Mouse (Mus musculus) kidney, postnatal 10 days (tissue): ENCODE results near the gene Nek9.

ENCODE experiments used
- DNase-seq: peaks from one replicate; pipeline ENCODE4 v3.0.0; 2021; ENCODE audit warnings: mixed read lengths

Gene Nek9

GRCm38 (mm10) chr12:85346374-85346773 is 7.2 kb upstream of the Nek9 start:
- peak; percentile 65 for DNase-seq

- no peak for DNase-seq
These were observed 6.4 kb upstream of the Nek9 start for GRCm38 (mm10) chr12:85345559-85345958.

DNA sequence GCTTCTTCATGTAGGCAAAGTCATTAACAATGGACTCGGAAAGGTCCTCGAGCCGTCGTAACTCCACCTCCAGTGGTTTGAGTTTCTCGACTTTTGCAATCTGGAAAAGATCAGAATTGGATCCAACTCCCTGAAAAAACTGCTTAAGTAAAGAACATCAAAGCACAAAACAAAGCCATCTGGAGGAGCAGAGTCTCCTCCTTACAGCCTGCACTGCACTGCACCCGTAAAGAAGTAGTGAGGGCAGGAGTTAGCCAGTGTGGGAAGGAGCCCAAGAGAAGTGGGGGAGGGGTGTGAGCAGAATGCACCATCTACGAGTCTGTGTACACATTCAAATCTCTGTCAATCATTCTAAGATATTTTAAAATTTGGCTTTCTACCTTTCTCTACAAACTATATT is 5.1 kb upstream of the Nek9 start:
- DNase-seq, result no peak

GRCm38 (mm10) chr12:85342310-85342709 is 3.1 kb upstream of the Nek9 start:
- no peak for DNase-seq

DNA sequence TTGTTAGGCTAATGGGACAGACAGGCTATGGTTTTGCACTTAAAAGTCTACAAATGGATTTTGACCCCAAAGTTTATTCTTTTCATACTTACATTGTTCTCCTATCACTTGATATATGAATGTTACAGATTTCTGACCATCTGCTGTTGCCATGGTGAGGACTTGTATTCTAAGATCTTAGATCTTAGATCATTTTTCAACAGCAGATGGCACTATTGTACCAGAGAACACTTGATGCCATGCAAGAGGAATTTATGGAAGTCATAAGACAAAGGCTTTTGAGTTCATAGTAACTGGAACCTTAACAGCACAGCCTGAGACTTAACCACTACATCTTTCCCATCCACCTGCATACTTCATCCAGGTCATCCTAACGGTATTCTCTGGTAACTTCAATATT is 2.0 kb upstream of the Nek9 start:
- DNase-seq, result no peak

- no peak for DNase-seq
These were observed 785 bp upstream of the Nek9 start for GRCm38 (mm10) chr12:85339947-85340346.

- DNase-seq, result no peak
These were observed 347 bp downstream of the Nek9 start for GRCm38 (mm10) chr12:85338815-85339214.

DNA sequence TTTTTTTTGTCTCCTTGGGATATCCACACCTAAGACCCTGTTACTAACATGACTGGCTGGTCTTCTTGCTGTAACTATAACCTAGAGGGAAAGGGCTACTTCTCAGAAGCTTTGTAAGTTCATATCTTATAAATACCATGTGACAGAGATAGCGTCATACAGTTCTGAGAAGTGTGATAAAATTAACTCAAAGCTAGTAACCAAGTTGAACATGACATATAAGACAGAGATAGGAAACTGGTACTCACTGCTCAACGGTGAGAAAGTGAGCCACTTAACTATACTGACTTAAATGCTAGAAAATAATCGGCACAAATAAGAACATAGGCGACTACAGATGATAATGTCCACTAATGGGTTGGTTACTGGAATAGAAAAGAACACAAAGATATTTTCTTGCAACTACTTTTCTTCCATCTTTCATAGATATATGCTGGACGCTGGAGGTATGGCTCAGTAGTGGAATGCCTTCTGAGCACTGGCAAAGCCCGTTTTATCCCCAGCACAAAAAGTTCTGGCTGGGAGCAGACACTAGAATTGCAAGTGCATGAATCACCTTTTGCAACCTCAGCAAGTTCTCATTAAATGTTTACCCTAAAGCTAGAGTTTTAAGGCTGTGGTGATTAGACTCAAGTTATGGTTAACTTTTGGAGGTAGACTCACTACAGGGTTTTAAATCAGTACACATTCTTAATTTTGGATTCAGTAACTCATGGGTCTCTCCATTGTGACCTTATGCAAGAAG is 1.4 kb downstream of the Nek9 start:
- DNase-seq, result no peak

DNA sequence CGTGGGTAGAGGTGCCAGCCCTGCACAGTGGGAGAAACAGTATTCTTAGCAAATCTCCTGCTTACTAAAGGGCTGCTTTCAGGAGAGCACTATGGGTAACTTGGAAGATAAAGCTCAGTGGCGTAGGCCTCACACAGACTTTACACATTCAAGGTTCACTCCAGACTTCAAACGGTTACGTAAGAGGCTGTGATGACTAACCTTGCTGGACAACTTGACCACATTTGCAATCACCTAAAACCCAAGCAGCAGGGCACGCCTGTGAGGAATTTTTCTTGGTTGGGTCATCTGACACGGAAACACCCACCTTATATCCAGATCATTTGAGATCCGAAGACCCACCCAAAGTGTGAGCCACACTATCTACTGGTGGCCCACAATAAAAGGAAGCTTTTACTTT is 9.0 kb downstream of the Nek9 start:
- DNase-seq, result no peak

DNA sequence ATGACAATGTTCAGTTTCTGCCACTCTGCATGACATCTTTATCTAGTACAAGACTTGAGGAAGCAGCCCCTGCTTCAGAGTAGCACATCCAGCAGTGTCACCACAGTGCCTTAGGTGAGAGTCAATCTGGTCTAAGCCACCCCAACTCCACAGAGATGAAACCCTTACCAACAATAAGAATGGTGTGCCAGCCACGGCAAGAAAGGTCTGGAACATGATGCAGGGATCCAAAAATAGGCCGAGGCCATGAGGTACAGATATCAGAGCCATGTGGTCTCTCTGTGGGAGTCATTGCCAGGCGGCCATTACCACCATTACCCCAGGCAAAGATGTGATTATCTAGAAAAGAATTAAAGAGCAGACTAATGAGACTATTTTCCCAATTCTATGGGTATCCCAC is 30.5 kb downstream of the Nek9 start:
- DNase-seq, result no peak

DNA sequence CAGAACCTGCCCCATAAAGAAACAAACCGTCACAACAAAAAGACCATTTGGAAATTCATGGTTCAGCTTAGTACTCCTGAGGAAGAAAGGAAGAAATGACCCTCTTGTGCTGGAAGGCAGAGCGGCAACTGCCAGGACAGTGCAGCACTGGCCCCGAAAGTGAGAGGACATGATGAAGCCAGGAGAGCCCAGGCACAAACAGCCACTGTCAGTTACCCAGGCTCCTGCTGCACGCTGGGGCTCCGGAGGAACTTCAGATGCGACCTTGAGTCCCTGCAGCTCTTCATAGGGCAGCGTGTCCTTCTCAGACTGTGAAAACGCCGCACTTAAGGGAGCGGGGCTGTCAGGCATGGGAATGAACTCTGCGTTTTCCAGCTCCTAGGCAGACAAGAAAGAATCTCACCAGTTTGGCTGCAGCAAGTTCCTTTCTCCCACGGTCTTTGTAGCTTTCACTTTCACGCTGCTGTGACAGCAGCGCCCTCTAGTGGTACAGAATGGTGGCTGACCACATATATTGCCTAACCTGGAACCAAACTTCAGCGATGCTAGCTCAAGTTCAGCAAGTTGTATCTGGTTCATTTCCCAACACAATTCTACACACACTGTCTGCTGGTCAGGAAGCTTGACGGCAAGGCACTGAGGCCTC is 33.8 kb downstream of the Nek9 start:
- peak; percentile 92 for DNase-seq

DNA sequence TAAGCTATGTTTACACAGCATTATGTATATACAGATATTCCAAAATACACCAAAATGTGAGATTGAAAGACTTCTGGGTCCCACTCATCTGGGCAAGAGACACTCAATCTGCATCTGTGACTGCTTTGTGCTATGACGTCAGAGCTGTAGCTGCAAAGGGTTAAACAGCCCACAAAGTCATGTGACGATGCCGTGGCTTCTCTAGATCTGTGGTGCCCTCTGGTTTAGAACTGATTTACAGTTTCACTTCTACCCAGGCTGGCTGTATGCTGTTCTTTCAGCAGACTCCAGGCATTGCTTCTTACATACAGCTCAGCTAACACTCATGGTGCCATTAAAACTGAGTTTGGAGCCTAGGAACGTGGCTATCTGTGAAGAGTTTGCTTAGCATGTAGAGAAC is 34.4 kb downstream of the Nek9 start:
- DNase-seq, result no peak

- DNase-seq, result no peak
These were observed 35.9 kb downstream of the Nek9 start for GRCm38 (mm10) chr12:85303256-85303655.

DNA sequence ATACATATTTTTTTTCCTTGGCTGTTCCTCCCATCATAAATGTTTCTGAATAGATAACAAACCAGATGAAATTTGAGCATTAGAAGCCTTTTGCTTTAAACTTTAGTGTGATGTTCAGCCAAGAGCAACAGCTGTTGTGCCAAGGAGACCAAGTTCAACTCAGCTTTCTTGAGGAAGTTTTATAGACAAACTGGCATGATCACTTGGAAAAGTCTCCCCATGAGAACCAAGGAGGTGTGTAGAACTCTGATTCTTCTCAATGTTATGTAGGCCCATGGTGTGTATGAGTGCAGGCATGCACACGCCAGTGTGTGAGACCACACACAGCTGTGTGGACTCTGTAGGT is 40.4 kb downstream of the Nek9 start:
- peak; percentile 26 for DNase-seq

GRCm38 (mm10) chr12:85298127-85298834 is 40.9 kb downstream of the Nek9 start:
- DNase-seq, result peak; percentile 40

DNA sequence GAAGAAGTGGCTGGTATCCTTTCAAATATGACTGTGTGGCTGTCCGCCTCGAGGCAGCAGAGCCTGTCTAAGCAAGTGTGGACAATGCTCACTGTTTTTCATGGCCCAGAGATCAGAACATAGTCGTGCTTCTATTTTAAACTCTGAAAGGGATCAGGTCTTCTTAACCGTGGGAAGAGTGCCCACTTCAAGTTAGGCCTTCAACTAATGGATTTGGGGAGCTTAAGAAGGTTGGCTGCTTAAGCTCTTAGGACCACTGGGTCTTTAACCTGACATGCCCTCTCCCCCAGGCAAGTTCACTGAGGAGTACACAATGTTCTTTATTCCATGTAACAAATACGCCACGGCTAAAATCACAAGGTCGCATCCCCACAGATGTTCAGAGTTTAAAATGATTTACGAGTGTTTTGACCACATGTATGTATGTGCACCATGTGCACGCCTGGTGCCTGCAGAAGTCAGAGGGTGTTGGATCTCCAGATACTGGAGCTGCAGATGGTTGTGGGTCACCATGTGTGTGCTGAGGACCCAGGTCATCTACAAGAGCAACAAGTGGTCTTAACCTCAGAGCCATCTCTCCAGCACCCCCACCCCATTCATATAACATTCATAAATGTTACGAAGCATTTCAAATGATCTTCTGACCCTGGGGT is 41.7 kb downstream of the Nek9 start:
- DNase-seq, result no peak

- DNase-seq, result no peak
These were observed 42.2 kb downstream of the Nek9 start for GRCm38 (mm10) chr12:85296915-85297314.

DNA sequence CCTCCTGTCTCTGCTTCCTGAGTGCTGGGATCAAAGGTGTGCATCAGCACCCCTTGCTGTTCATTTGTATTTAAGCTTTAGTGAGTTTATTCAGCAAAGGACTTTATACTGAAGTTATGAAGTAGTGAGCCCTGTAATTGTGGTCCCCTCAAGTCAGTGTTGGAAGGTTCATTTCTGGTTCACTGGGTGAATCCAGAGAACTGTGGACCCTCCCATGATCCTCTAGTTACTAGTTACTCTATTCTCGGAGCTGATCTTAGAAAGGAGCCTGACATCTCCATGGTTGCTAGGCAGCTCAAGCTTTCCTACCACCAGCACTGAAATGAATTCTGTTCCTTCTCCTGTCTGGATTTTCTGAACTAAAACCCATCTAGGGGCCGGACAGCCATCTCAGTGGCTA is 43.7 kb downstream of the Nek9 start:
- no peak for DNase-seq

- no peak for DNase-seq
These were observed 46.3 kb downstream of the Nek9 start for GRCm38 (mm10) chr12:85292906-85293305.

- no peak for DNase-seq
These were observed 46.9 kb downstream of the Nek9 start for GRCm38 (mm10) chr12:85292288-85292687.

- DNase-seq, result no peak
These were observed 47.6 kb downstream of the Nek9 start for GRCm38 (mm10) chr12:85291541-85291940.

DNA sequence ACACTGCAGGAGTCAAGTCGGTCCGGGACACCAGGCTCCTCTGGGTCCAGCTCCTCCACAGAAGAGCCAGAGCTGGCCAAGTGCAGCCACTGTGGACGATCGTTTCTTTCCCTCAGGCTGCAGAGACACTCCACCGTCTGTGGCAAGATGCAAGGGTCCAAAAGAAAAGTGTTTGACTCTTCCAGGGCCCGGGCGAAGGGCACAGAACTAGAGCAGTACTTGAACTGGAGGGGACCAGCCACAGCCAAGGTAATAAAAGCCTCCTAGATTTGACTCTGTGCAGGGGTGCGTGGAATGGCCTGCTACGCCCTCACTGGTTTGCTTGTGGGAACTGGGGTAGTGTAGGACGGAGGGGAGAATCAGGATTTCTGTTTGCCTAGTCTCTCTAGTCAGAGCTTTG is 48.5 kb downstream of the Nek9 start:
- peak; percentile 38 for DNase-seq

GRCm38 (mm10) chr12:85289157-85290000 is 49.8 kb downstream of the Nek9 start:
- DNase-seq, result peak; percentile 61
